Mouse (Mus musculus): Measurements from ENCODE around the gene Sox6.

DNA sequence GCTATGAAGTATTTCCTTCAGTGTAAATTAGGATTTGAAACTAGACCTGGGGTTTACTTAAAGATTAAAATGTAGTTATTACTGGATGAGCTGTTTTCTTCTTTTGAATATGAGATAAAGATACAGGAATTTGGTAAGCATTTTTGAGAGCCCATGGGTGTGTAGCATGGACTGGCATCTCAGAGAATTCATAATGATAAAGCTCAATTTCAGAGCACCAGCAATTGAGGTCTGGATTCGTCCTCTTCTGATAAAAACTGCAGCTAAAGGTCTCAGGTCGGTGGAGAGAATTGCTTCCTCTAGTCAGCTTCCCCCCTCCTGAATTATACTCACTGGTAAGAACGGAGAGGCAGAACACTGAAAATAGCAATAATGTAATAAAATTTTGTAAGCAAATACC is 86.4 kb downstream of the Sox6 start:
- TF ChIP-seq POLR2A (IDR thresholded peaks at IDR 0.05; ENCODE audit: borderline replicate concordance, extremely low read depth, low read depth, low read length) (no peak), CTCF (IDR thresholded peaks at IDR 0.05; ENCODE audit: insufficient read depth, low read length) (no peak)

Data from lung, adult 2 months (tissue).